10 mouse cellular contexts compared by ENCODE assay signal in the genomic region with DNA sequence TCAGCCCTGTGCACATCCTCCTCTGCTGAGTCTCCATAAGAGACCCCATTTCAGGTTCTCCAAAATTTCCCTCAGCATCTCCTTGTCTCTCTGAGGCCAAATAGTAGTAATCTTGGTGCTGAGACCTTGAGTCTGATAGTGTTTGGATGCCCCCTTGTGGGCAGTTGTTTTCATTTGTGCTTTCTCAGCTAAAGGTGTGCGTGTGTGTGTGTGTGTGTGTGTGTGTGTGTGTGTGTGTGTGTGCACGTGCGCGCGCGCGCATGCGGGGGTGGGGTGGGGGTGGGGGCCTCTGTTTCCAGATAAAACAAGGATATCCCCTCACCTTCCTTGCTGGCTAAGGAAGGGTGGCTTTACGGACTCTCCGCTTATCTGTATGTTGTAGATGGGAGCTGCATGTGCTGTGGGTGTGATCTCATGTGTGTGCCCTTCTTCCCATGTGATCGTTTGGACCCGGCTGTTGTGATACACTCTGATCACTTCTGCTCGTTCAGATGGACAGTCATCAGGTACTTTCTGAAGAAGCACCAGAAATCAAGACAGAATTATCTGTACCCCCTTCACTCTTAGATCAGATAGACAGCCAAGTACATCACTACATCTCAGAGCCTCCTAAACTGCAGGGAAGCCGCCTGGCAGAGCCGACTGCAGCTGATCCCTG. TPM values are rescaled to one million over a fixed set of nuclear protein-coding genes. Genes with fewer than 3 reads are reported as not detected.
DNase-seq lines count a peak whose midpoint lies in the region; ATAC-seq and TF ChIP-seq lines count a peak whose summit lies in the region.
"Had no signal": no experiment of that assay in that cellular context is flagged by ENCODE, and none has a peak within 500 bp of the region (broad histone marks: within the 10 kb centered on the region; RNA-seq: fewer than 3 reads in every experiment).

No protein-coding gene starts in this region.

- no peak for ATAC-seq in megakaryocyte-erythroid progenitor cell, adult 5-6 weeks (replicated peaks; ENCODE audit: low FRiP score, low TSS enrichment, poor library complexity, severe bottlenecking)

- H3K36me3 ChIP-seq in C2C12 (ENCODE audit: control insufficient read depth, insufficient read depth) (no peaks in the 10 kb centered on the region), myocyte (ENCODE audit: control insufficient read depth, insufficient read depth) (no peaks in the 10 kb centered on the region)
- H3K36me3 ChIP-seq: stomach, embryonic 15.5 days had no signal

- TF ChIP-seq CTCF in C2C12 (IDR thresholded peaks at IDR 0.05; ENCODE audit: control insufficient read depth, insufficient read depth, insufficient read length): peak; percentile 30

- H3K4me3 ChIP-seq in C2C12 (ENCODE audit: insufficient read depth, poor library complexity, severe bottlenecking) (no peak overlapping the region), myocyte (no peak overlapping the region)
- H3K4me3 ChIP-seq: stomach, embryonic 15.5 days had no signal

- H3K79me2 ChIP-seq in C2C12 (ENCODE audit: control insufficient read depth, insufficient read depth) (no peaks in the 10 kb centered on the region), myocyte (ENCODE audit: control insufficient read depth, insufficient read depth) (no peaks in the 10 kb centered on the region)

- TF ChIP-seq POLR2A in myocyte (IDR thresholded peaks at IDR 0.05; ENCODE audit: insufficient read length, low read depth): no peak

- no peak overlapping the region for H3ac ChIP-seq in C2C12 (ENCODE audit: control insufficient read depth, insufficient read length, low read depth)
- H3ac ChIP-seq in myocyte (ENCODE audit: control insufficient read depth, insufficient read length): no peak overlapping the region

- H3K27me3 ChIP-seq in C2C12 (ENCODE audit: control insufficient read depth, insufficient read depth, insufficient read length) (no peaks in the 10 kb centered on the region), myocyte (ENCODE audit: control insufficient read depth, insufficient read depth, insufficient read length) (no peaks in the 10 kb centered on the region)
- H3K27me3 ChIP-seq: stomach, embryonic 15.5 days had no signal

- peak; percentile 61 to 78 for DNase-seq in heart, adult 18-20 months
- DNase-seq in heart, adult 11 months: no peak
- DNase-seq in adrenal gland, postnatal 25 days: peak; percentile 34
- peak; percentile 71 for DNase-seq in forelimb bud, embryonic 11.5 days (ENCODE audit: low read depth, low spot score)
- peak; percentile 73 for DNase-seq in kidney, postnatal 14 days

- no peaks in the 10 kb centered on the region for H3K79me3 ChIP-seq in C2C12 (ENCODE audit: low read depth)

- H3K4me2 ChIP-seq in myocyte (ENCODE audit: low read depth): peak overlapping the region; percentile 43
- H3K4me2 ChIP-seq: stomach, embryonic 15.5 days had no signal

TF ChIP-seq in C2C12, 6 proteins besides CTCF, POLR2A, EP300 and RAD21:
- TF ChIP-seq FOSL1 (IDR thresholded peaks at IDR 0.05; ENCODE audit: insufficient read depth, low read length, poor library complexity, severe bottlenecking) (no peak), MAX (IDR thresholded peaks at IDR 0.05) (no peak), CEBPB (IDR thresholded peaks at IDR 0.05; ENCODE audit: low read depth) (no peak), USF1 (IDR thresholded peaks at IDR 0.05; ENCODE audit: low read depth) (no peak), MYOD1 (IDR thresholded peaks at IDR 0.05; ENCODE audit: control insufficient read depth, insufficient read length, low read depth) (no peak), MYOG (IDR thresholded peaks at IDR 0.05; ENCODE audit: control insufficient read depth, extremely low read depth, insufficient read length) (no peak)

TF ChIP-seq in myocyte, 11 proteins besides CTCF, POLR2A, EP300 and RAD21:
- TF ChIP-seq USF1 (IDR thresholded peaks at IDR 0.05; ENCODE audit: low read depth) (no peak), MYOG (IDR thresholded peaks at IDR 0.05; ENCODE audit: control insufficient read depth in 1 of 3, insufficient read depth in 1 of 3, insufficient read length in 2 of 3, low read depth in 2 of 3) (no peak), TCF3 (IDR thresholded peaks at IDR 0.05; ENCODE audit: insufficient read length, low read depth) (no peak), POLR2AphosphoS2 (IDR thresholded peaks at IDR 0.05; ENCODE audit: insufficient read length, low read depth) (no peak), MAX (IDR thresholded peaks at IDR 0.05; ENCODE audit: low read depth) (no peak), CEBPB (IDR thresholded peaks at IDR 0.05; ENCODE audit: insufficient read depth, poor library complexity, severe bottlenecking) (no peak), SRF (IDR thresholded peaks at IDR 0.05; ENCODE audit: control insufficient read depth, insufficient read length, low read depth) (no peak), E2F4 (IDR thresholded peaks at IDR 0.05; ENCODE audit: insufficient read depth) (no peak)

RNA-seq across cellular contexts. Expression of a gene that starts 30.8 kb away (rescaled TPM):
- total RNA-seq in heart, adult 18-20 months (2021): 1 to 10 TPM in 1 of 2 experiments, under 1 TPM in 1; 0.30 to 2.8 TPM
- polyA plus RNA-seq in C2C12 (2012; fragmentation: generic; extraction: Trizol) (0.02 TPM), myocyte (2012; fragmentation: generic; extraction: Trizol) (0.38 TPM)
- total RNA-seq in adrenal gland, postnatal 25 days (2021): 0.21 TPM in 1 of 2 replicates, not detected in the other
- 0.47 TPM in 1 of 2 replicates, not detected in the other for total RNA-seq in megakaryocyte-erythroid progenitor cell, adult 5-6 weeks (2014; fragmentation: Nextera tagmentation)
- not detected in 2 replicates for total RNA-seq in megakaryocyte-erythroid progenitor cell, adult 5-6 weeks (2017)
- total RNA-seq: left cerebral cortex, postnatal 36 days had no signal

RNA-seq across cellular contexts. Expression of a gene that starts 35.0 kb away (rescaled TPM):
- under 1 TPM; 0.07 to 0.18 TPM for total RNA-seq in heart, adult 18-20 months (2021)
- polyA plus RNA-seq in C2C12 (2012; fragmentation: generic; extraction: Trizol) (0.18 TPM), myocyte (2012; fragmentation: generic; extraction: Trizol) (0.11 TPM)
- total RNA-seq in adrenal gland, postnatal 25 days (2021): 0.12 TPM in 1 of 2 replicates, not detected in the other
- total RNA-seq in megakaryocyte-erythroid progenitor cell, adult 5-6 weeks (2014; fragmentation: Nextera tagmentation): not detected in 2 replicates
- not detected in 2 replicates for total RNA-seq in megakaryocyte-erythroid progenitor cell, adult 5-6 weeks (2017)
